Mouse (Mus musculus) right cerebral cortex, postnatal 10 days (tissue): ENCODE measurements at regions not wholly inside any gene's neighbourhood (a gene's known extent, or its start where the extent isn't known, plus 50 kb on each side); places are given as distances from the start of the nearest gene placed in this dataset.

Source experiments
- DNase-seq, 2 experiments: peaks; one replicate each; pipeline ENCODE4 v3.0.0; 2021; ENCODE audit warnings: low spot score in 2 of 2

- peak in 1 of 2 experiments; percentile 20 for DNase-seq
These were observed 68.8 kb upstream of the Galnt17 start for GRCm38 (mm10) chr5:131377136-131377535.

GRCm38 (mm10) chr5:131371341-131372134 lies 63.2 kb upstream of the Galnt17 start:
- no peak for DNase-seq

GRCm38 (mm10) chr5:131367461-131367860 lies 59.2 kb upstream of the Galnt17 start:
- DNase-seq: no peak

- DNase-seq: no peak
These were observed 51.5 kb upstream of the Galnt17 start for GRCm38 (mm10) chr5:131359831-131360230.
